In genomic region chr8:83608398-83608829, GRCm38 (mm10) we compare ENCODE assay signal across 8 mouse cellular contexts. TPM values are rescaled to one million over a fixed set of nuclear protein-coding genes. Genes with fewer than 3 reads are reported as not detected.
DNase-seq lines count a peak whose midpoint lies in the region; ATAC-seq lines count a peak whose summit lies in the region.

No protein-coding gene starts in this region.

- H3K9me3 ChIP-seq in heart, embryonic 15.5 days (replicated peaks), result no peaks in the 10 kb centered on the region
- no peaks in the 10 kb centered on the region for H3K9me3 ChIP-seq in liver, embryonic 13.5 days (replicated peaks)
- no peaks in the 10 kb centered on the region for H3K9me3 ChIP-seq in stomach, embryonic 16.5 days (replicated peaks; ENCODE audit: control insufficient read depth, low read length)

- peak overlapping the region; percentile 71 for H3K4me3 ChIP-seq in heart, embryonic 15.5 days
- peak overlapping the region; percentile 90 for H3K4me3 ChIP-seq in liver, embryonic 13.5 days (replicated peaks)
- peak overlapping the region; percentile 83 for H3K4me3 ChIP-seq in stomach, embryonic 16.5 days (replicated peaks; ENCODE audit: low read length)

- H3K27me3 ChIP-seq in heart, embryonic 15.5 days, result no peaks in the 10 kb centered on the region
- H3K27me3 ChIP-seq in liver, embryonic 13.5 days, result no peaks in the 10 kb centered on the region
- H3K27me3 ChIP-seq in stomach, embryonic 16.5 days (ENCODE audit: control insufficient read depth, insufficient read depth, low read length), result no peaks in the 10 kb centered on the region

- peak; percentile 73 for ATAC-seq in erythroblast, adult 5-6 weeks (replicated peaks; ENCODE audit: low FRiP score, poor library complexity, severe bottlenecking)
- ATAC-seq in heart, embryonic 15.5 days (replicated peaks; ENCODE audit: insufficient number of reproducible peaks, insufficient read depth, low FRiP score, low read depth), result peak; percentile 80
- peak; percentile 68 for ATAC-seq in liver, embryonic 13.5 days (ENCODE audit: low read depth)
- ATAC-seq in stomach, embryonic 16.5 days (ENCODE audit: insufficient read depth, low FRiP score), result peak; percentile 74

- 0% methylated on average over 51 of the region's 51 CpGs for WGBS in heart, embryonic 15.5 days
- under 1% methylated on average over 51 of the region's 51 CpGs for WGBS in liver, embryonic 13.5 days (ENCODE audit: insufficient replicate concordance)
- under 1% methylated on average over 51 of the region's 51 CpGs for WGBS in stomach, embryonic 16.5 days

- DNase-seq in A20 (ENCODE audit: low read depth, low spot score), result peak; percentile 91
- peak; percentile 81 to 83 for DNase-seq in adrenal gland, adult 18-20 months (ENCODE audit: low spot score in 2 of 2)
- DNase-seq in kidney, postnatal 10 days, result peak; percentile 91
- DNase-seq in liver, embryonic 13.5 days, result peak; percentile 83
- DNase-seq in natural killer cell, adult 2 months (ENCODE audit: low spot score in 2 of 2), result peak; percentile 69 to 76

- H3K4me2 ChIP-seq in heart, embryonic 15.5 days, result peak overlapping the region; percentile 74
- H3K4me2 ChIP-seq in liver, embryonic 13.5 days, result peak overlapping the region; percentile 94
- peak overlapping the region; percentile 78 for H3K4me2 ChIP-seq in stomach, embryonic 16.5 days (ENCODE audit: low read depth, low read length)

- H3K9ac ChIP-seq in heart, embryonic 15.5 days, result peak overlapping the region; percentile 80
- H3K9ac ChIP-seq in liver, embryonic 13.5 days, result peak overlapping the region; percentile 97
- H3K9ac ChIP-seq in stomach, embryonic 16.5 days (ENCODE audit: low read length), result peak overlapping the region; percentile 92

- peaks cover 33% of the 10 kb centered on the region for H3K36me3 ChIP-seq in heart, embryonic 15.5 days
- H3K36me3 ChIP-seq in liver, embryonic 13.5 days, result peaks cover 43% of the 10 kb centered on the region
- H3K36me3 ChIP-seq in stomach, embryonic 16.5 days (ENCODE audit: control insufficient read depth, insufficient read depth, low read length), result peaks cover 23% of the 10 kb centered on the region

- H3K27ac ChIP-seq in heart, embryonic 15.5 days, result peak overlapping the region; percentile 97
- H3K27ac ChIP-seq in liver, embryonic 13.5 days, result peak overlapping the region; percentile 99
- peak overlapping the region; percentile 98 for H3K27ac ChIP-seq in stomach, embryonic 16.5 days (ENCODE audit: low read length)

- H3K4me1 ChIP-seq in heart, embryonic 15.5 days (replicated peaks), result peaks cover 26% of the 10 kb centered on the region
- peaks cover 66% of the 10 kb centered on the region for H3K4me1 ChIP-seq in liver, embryonic 13.5 days (replicated peaks)
- H3K4me1 ChIP-seq in stomach, embryonic 16.5 days (ENCODE audit: control insufficient read depth, insufficient read depth, low read length), result peaks cover 15% of the 10 kb centered on the region

RNA-seq across cellular contexts. Expression of gene Dnajb1, which starts 0.4 kb away (rescaled TPM):
- 10 to 100 TPM; 75.9 to 83.0 TPM for total RNA-seq in adrenal gland, adult 18-20 months (2021)
- 12.9 and 25.7 TPM in 2 replicates for total RNA-seq in erythroblast, adult 5-6 weeks (2015; ENCODE audit: low replicate concordance)
- 15.6 and 19.5 TPM in 2 replicates for total RNA-seq in erythroblast, adult 5-6 weeks (2017; ENCODE audit: low replicate concordance)
- polyA plus RNA-seq in heart, embryonic 15.5 days (2015; fragmentation: Nextera tagmentation; extraction: Ambion mirVana), result 36.7 and 47.2 TPM in 2 replicates
- polyA plus RNA-seq in liver, embryonic 13.5 days (2015; fragmentation: Nextera tagmentation; extraction: Ambion mirVana), result 54.5 and 59.6 TPM in 2 replicates
- 69.6 and 74.3 TPM in 2 replicates for polyA plus RNA-seq in stomach, embryonic 16.5 days (2015; fragmentation: Nextera tagmentation; extraction: Ambion mirVana)

RNA-seq across cellular contexts. Expression of gene Tecr, which starts 0.6 kb away (rescaled TPM):
- 100 to 1,000 TPM; 498 to 523 TPM for total RNA-seq in adrenal gland, adult 18-20 months (2021)
- total RNA-seq in erythroblast, adult 5-6 weeks (2015; ENCODE audit: low replicate concordance), result 130 and 150 TPM in 2 replicates
- total RNA-seq in erythroblast, adult 5-6 weeks (2017; ENCODE audit: low replicate concordance), result 47.5 and 77.4 TPM in 2 replicates
- polyA plus RNA-seq in heart, embryonic 15.5 days (2015; fragmentation: Nextera tagmentation; extraction: Ambion mirVana), result 349 and 431 TPM in 2 replicates
- 334 and 348 TPM in 2 replicates for polyA plus RNA-seq in liver, embryonic 13.5 days (2015; fragmentation: Nextera tagmentation; extraction: Ambion mirVana)
- polyA plus RNA-seq in stomach, embryonic 16.5 days (2015; fragmentation: Nextera tagmentation; extraction: Ambion mirVana), result 503 and 554 TPM in 2 replicates

RNA-seq across cellular contexts. Expression of gene Ndufb7, which starts 41.9 kb away (rescaled TPM):
- total RNA-seq in adrenal gland, adult 18-20 months (2021), result 100 to 1,000 TPM; 220 to 282 TPM
- 49.8 and 57.9 TPM in 2 replicates for total RNA-seq in erythroblast, adult 5-6 weeks (2015; ENCODE audit: low replicate concordance)
- 59.0 and 89.2 TPM in 2 replicates for total RNA-seq in erythroblast, adult 5-6 weeks (2017; ENCODE audit: low replicate concordance)
- 537 and 672 TPM in 2 replicates for polyA plus RNA-seq in heart, embryonic 15.5 days (2015; fragmentation: Nextera tagmentation; extraction: Ambion mirVana)
- 268 and 288 TPM in 2 replicates for polyA plus RNA-seq in liver, embryonic 13.5 days (2015; fragmentation: Nextera tagmentation; extraction: Ambion mirVana)
- polyA plus RNA-seq in stomach, embryonic 16.5 days (2015; fragmentation: Nextera tagmentation; extraction: Ambion mirVana), result 285 and 326 TPM in 2 replicates

RNA-seq across cellular contexts. Expression of gene Gipc1, which starts 44.1 kb away (rescaled TPM):
- 10 to 100 TPM; 26.2 to 29.8 TPM for total RNA-seq in adrenal gland, adult 18-20 months (2021)
- total RNA-seq in erythroblast, adult 5-6 weeks (2015; ENCODE audit: low replicate concordance), result 4.4 and 16.7 TPM in 2 replicates
- 5.2 and 8.6 TPM in 2 replicates for total RNA-seq in erythroblast, adult 5-6 weeks (2017; ENCODE audit: low replicate concordance)
- 127 and 141 TPM in 2 replicates for polyA plus RNA-seq in heart, embryonic 15.5 days (2015; fragmentation: Nextera tagmentation; extraction: Ambion mirVana)
- 61.3 and 64.3 TPM in 2 replicates for polyA plus RNA-seq in liver, embryonic 13.5 days (2015; fragmentation: Nextera tagmentation; extraction: Ambion mirVana)
- polyA plus RNA-seq in stomach, embryonic 16.5 days (2015; fragmentation: Nextera tagmentation; extraction: Ambion mirVana), result 190 TPM in 2 replicates

RNA-seq across cellular contexts. Expression of gene Ptger1, which starts 58.1 kb away (rescaled TPM):
- under 1 TPM; 0.45 to 0.99 TPM for total RNA-seq in adrenal gland, adult 18-20 months (2021)
- total RNA-seq in erythroblast, adult 5-6 weeks (2015; ENCODE audit: low replicate concordance), result 0.21 TPM in 1 of 2 replicates, not detected in the other
- 0.56 and 0.60 TPM in 2 replicates for total RNA-seq in erythroblast, adult 5-6 weeks (2017; ENCODE audit: low replicate concordance)
- 0.45 and 0.84 TPM in 2 replicates for polyA plus RNA-seq in heart, embryonic 15.5 days (2015; fragmentation: Nextera tagmentation; extraction: Ambion mirVana)
- polyA plus RNA-seq in liver, embryonic 13.5 days (2015; fragmentation: Nextera tagmentation; extraction: Ambion mirVana), result 0.06 and 0.32 TPM in 2 replicates
- polyA plus RNA-seq in stomach, embryonic 16.5 days (2015; fragmentation: Nextera tagmentation; extraction: Ambion mirVana), result 5.7 and 6.3 TPM in 2 replicates

Comparison
In these comparisons a context has a peak if more than half of its experiments do, and no peak if none do; other contexts are left out.
1. Peak in every context shown above with its lines: DNase-seq, ATAC-seq, H3K4me3 ChIP-seq and H3K27ac ChIP-seq.